Mouse (Mus musculus) urinary bladder, postnatal 14 days (tissue): ENCODE data around the gene Olfr1564.
"Not testable (repeated sequence)": the region's sequence is repeated elsewhere in the genome, so short reads cannot be mapped to it uniquely, and the experiment has no call there.

Experiments
- DNase-seq: peaks from one replicate; pipeline ENCODE4 v3.0.0; 2021; ENCODE audit warnings: low spot score

The Olfr1564 gene

GRCm38 (mm10) chr17:33221590-33221989, at the start of gene Olfr1564:
Gene Olfr1564 (minus strand): TSS chr17:33221690.
- no peak for DNase-seq

GRCm38 (mm10) chr17:33268907-33269306, 47.4 kb upstream of the Olfr1564 start:
- no peak for DNase-seq

GRCm38 (mm10) chr17:33264376-33264775, 42.9 kb upstream of the Olfr1564 start, which contains the start of gene Olfr63:
Gene Olfr63 (plus strand): TSS chr17:33264676.
- DNase-seq: no peak

GRCm38 (mm10) chr17:33255319-33255657, 33.8 kb upstream of the Olfr1564 start:
- not testable (repeated sequence) for DNase-seq

GRCm38 (mm10) chr17:33254530-33255318, 33.2 kb upstream of the Olfr1564 start, which contains the start of gene Zfp955a:
Gene Zfp955a (minus strand): TSS chr17:33255145.
- not testable (repeated sequence) for DNase-seq

GRCm38 (mm10) chr17:33236646-33237045, 15.2 kb upstream of the Olfr1564 start:
- DNase-seq: not testable (repeated sequence)

- DNase-seq: not testable (repeated sequence)
Measured at GRCm38 (mm10) chr17:33191002-33191401, 30.5 kb downstream of the Olfr1564 start, which contains the start of gene Olfr239. Gene Olfr239 (plus strand): TSS chr17:33191302.

- not testable (repeated sequence) for DNase-seq
Measured at GRCm38 (mm10) chr17:33168147-33168546, 53.3 kb downstream of the Olfr1564 start, which contains the start of gene Olfr55. Gene Olfr55 (plus strand): TSS chr17:33168447.
